Mouse (Mus musculus): ENCODE measurements around the gene Plekha6.

DNA sequence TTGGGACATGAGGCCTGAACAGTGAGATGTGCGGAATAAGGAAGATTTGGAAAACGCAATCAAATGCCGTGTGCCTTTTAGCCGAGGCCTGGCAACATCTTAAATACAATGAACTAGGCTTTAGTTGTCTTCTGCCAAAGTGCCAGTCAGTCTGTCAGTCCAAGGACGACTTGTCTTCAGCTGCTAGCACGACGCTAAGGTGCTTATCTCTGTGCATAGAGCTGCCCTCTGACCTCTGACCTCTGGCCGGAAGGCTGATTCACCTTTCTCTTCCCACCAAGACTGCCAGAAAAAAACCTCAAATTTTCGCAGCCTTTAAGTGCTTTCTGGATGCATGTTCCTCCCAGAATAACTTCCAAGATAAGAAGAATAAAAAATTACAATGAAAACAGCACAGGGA is 36.7 kb upstream of the Plekha6 start:
- TF ChIP-seq POLR2A (IDR thresholded peaks at IDR 0.05; ENCODE audit: borderline replicate concordance, control insufficient read depth, low read depth, low read length) (no peak), CTCF (IDR thresholded peaks at IDR 0.05; ENCODE audit: control insufficient read depth, insufficient read depth, low read length) (no peak)
